Mouse (Mus musculus) forebrain, embryonic 11.5 days (tissue): ENCODE measurements at regions not wholly inside any gene's neighbourhood (a gene's known extent, or its start where the extent isn't known, plus 50 kb on each side); places are given as distances from the start of the nearest gene placed in this dataset.
A peak's percentile ranks its signal among the peaks of the same experiment; 100 is the strongest.

Experiments
- ATAC-seq: fragments of 200-750 bp; cut with Nextera tagmentation; replicated peaks from 2 replicates; pipeline ENCODE4 v1.8.0; 2017; ENCODE audit warnings: moderate TSS enrichment; ENCODE audit not compliant: low FRiP score
- DNase-seq: peaks from one replicate; pipeline ENCODE4 v3.0.0-alpha.2; 2017; ENCODE audit warnings: low spot score
- H3K27ac ChIP-seq: fragments of 300-500 bp; sonication (generic); 2 replicates; pipeline ENCODE4 v1.5.1; 2014; ENCODE audit warnings: low read depth, low read length
- H3K27me3 ChIP-seq: fragments of 300-500 bp; sonication (generic); 2 replicates; pipeline ENCODE4 v1.6.1; 2014; ENCODE audit warnings: mild to moderate bottlenecking, low read length, mixed read lengths; ENCODE audit not compliant: control insufficient read depth, insufficient read depth
- H3K36me3 ChIP-seq: fragments of 300-500 bp; sonication (generic); 2 replicates; pipeline ENCODE4 v1.6.1; 2014; ENCODE audit warnings: mild to moderate bottlenecking, low read length, moderate library complexity, mixed read lengths; ENCODE audit not compliant: control insufficient read depth, insufficient read depth
- H3K4me1 ChIP-seq: fragments of 300-500 bp; sonication (generic); replicated peaks from 2 replicates; pipeline ENCODE4 v1.6.1; 2014; ENCODE audit warnings: low read length, mixed read lengths; ENCODE audit not compliant: control insufficient read depth, insufficient read depth
- H3K4me2 ChIP-seq: fragments of 300-500 bp; sonication (generic); 2 replicates; pipeline ENCODE4 v1.6.1; 2014; ENCODE audit warnings: low read depth, mild to moderate bottlenecking, low read length, moderate library complexity, mixed read lengths; ENCODE audit not compliant: severe bottlenecking
- H3K4me3 ChIP-seq: fragments of 300-500 bp; sonication (generic); 2 replicates; pipeline ENCODE4 v1.5.1; 2014; ENCODE audit warnings: low read depth, low read length
- H3K9ac ChIP-seq: fragments of 300-500 bp; sonication (generic); 2 replicates; pipeline ENCODE4 v1.6.1; 2014; ENCODE audit warnings: low read length
- H3K9me3 ChIP-seq: fragments of 300-500 bp; sonication (generic); 2 replicates; pipeline ENCODE4 v1.6.1; 2016; ENCODE audit warnings: low read length, mixed read lengths; ENCODE audit not compliant: control insufficient read depth
- WGBS: fragments of 180-500 bp; shearing (Covaris S2); extraction: QIAGEN DNeasy Blood & Tissue Kit; methylation state at CpG from one replicate; pipeline ENCODE4 v1.1.7; 2014; 5-methylcytosine and 5-hydroxymethylcytosine counted together

DNA sequence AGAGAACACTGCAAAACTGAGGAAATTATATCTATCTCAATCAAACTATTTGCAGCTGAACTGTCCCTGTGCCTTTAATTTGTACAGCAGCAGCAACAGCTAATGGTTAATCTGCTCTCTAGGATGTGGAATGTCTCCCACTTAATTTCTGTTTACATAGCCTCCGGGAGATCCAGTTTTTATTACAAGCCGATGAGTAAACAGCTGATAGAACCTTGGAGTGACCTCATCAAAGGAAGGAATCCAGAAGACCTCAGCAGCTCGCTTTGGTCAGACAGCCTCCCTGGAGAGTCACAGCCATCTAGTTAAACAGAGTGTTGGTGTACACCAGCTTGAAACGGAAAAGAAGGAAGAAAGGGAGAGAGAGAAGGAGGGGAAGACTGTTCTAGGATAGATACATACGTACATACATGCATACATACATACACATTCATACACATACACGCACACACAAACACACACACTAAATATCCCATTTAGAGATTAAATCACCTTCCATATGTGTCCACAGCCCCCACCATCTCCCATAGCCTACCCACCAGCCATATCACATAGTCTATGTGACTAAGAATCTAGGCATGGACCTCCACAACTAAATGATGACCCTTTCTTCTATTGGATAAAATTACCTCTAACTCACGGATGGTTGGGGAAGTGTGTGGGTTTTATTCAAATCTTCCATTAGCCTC is 129.1 kb downstream of the 1190002N15Rik start:
- Histone ChIP-seq H3K4me2 (no peak overlapping the region), H3K9me3 (no peaks in the 10 kb centered on the region), H3K4me1 (peaks cover 2% of the 10 kb centered on the region; the same call in 1 of the 2 replicates), H3K4me3 (no peak overlapping the region), H3K27me3 (no peaks in the 10 kb centered on the region), H3K27ac (no peak overlapping the region), H3K36me3 (no peaks in the 10 kb centered on the region), H3K9ac (no peak overlapping the region)
- ATAC-seq (no peak), DNase-seq (no peak)
- WGBS: 61% methylated on average over 7 of the region's 7 CpGs

DNA sequence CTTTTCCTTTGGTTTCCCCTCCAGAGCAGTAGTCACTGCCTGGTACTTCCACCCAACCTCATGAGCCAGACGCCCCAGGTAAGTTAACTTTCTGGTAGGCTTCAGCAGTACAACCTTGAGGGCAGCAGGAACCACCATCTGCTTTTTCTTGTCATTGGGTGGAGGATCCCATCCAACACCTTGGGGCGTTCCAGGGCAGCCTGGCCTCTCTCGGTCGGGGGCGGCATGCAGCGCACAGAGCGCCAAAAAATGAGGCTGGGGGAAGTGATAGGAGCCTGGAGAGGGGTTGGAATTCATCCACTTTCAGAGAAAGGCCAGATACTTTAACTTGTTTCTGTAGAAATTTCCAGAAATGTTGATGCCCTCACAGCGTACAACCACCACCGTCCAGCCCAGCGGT is 130.2 kb downstream of the 1190002N15Rik start:
- Histone ChIP-seq H3K4me2 (no peak overlapping the region), H3K9me3 (no peaks in the 10 kb centered on the region), H3K36me3 (no peaks in the 10 kb centered on the region), H3K4me1 (peaks cover 2% of the 10 kb centered on the region; the same call in 1 of the 2 replicates), H3K9ac (no peak overlapping the region), H3K27me3 (no peaks in the 10 kb centered on the region), H3K4me3 (no peak overlapping the region), H3K27ac (no peak overlapping the region)
- WGBS: 93% methylated on average over 10 of the region's 10 CpGs
- DNase-seq (no peak), ATAC-seq (no peak)

DNA sequence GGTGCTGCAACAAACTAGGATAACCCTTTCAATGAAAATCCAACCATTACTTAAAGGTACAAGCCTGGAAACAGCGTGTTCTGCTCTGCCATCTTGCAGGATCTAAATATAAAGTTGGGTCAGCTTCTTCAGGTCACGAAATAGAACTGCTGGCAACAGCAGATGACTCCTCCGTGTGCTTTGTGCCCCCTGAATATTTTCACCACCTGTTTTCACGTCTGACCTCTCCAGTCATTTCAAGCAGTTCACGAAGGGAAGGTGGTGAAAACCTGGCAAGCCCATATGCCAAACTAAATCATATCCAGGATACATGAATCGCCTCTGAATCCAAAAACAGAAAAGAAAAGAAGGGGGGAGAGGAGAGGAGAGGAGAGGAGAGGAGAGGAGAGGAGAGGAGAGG is 133.3 kb downstream of the 1190002N15Rik start:
- H3K27me3 ChIP-seq: no peaks in the 10 kb centered on the region
- no peak overlapping the region for H3K4me3 ChIP-seq
- no peaks in the 10 kb centered on the region for H3K4me1 ChIP-seq
- DNase-seq (no peak), ATAC-seq (no peak)
- H3K4me2 ChIP-seq: no peak overlapping the region
- 88% methylated on average over 6 of the region's 6 CpGs for WGBS
- H3K9me3 ChIP-seq: no peaks in the 10 kb centered on the region
- no peak overlapping the region for H3K9ac ChIP-seq
- no peak overlapping the region for H3K27ac ChIP-seq
- H3K36me3 ChIP-seq: no peaks in the 10 kb centered on the region

DNA sequence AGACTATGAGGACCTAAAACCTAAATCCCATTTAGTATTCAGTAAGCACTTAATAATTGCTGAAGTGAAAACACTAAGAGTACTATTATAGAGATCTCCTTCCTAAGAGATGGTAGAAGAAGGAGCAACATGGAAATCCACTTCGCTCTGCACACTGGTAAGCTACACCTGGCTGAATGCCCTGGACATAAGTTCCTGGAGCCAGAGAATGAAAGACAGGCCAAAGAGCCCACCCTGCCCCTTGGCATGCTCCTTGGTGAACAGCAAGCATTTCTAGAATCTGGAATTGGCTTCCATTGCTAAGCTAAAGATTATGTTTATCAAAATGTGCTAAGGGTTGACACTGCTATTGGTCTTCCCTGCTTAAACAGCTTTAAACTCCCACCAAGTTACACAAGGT is 137.3 kb downstream of the 1190002N15Rik start:
- Histone ChIP-seq H3K27me3 (no peaks in the 10 kb centered on the region), H3K36me3 (no peaks in the 10 kb centered on the region), H3K27ac (no peak overlapping the region), H3K9ac (no peak overlapping the region), H3K4me3 (no peak overlapping the region), H3K4me1 (no peaks in the 10 kb centered on the region), H3K4me2 (no peak overlapping the region), H3K9me3 (no peaks in the 10 kb centered on the region)
- WGBS: 92% methylated on average over 1 of the region's 1 CpGs
- DNase-seq (no peak), ATAC-seq (no peak)

GRCm38 (mm10) chr9:94395215-94395614 is 142.7 kb downstream of the 1190002N15Rik start:
- no peak overlapping the region for H3K27ac ChIP-seq
- H3K4me1 ChIP-seq: no peaks in the 10 kb centered on the region; the same call in 1 of the 2 replicates
- DNase-seq (no peak), ATAC-seq (no peak)
- no peaks in the 10 kb centered on the region for H3K36me3 ChIP-seq
- no peaks in the 10 kb centered on the region for H3K27me3 ChIP-seq
- H3K9me3 ChIP-seq: no peaks in the 10 kb centered on the region
- 77% methylated on average over 5 of the region's 5 CpGs for WGBS
- H3K4me3 ChIP-seq: no peak overlapping the region
- H3K4me2 ChIP-seq: no peak overlapping the region
- H3K9ac ChIP-seq: no peak overlapping the region

- Histone ChIP-seq H3K4me2 (no peak overlapping the region), H3K9me3 (no peaks in the 10 kb centered on the region), H3K4me1 (no peaks in the 10 kb centered on the region), H3K4me3 (no peak overlapping the region), H3K27ac (no peak overlapping the region), H3K27me3 (no peaks in the 10 kb centered on the region), H3K9ac (no peak overlapping the region), H3K36me3 (no peaks in the 10 kb centered on the region)
- DNase-seq: no peak
- no peak for ATAC-seq
These were observed 151.7 kb downstream of the 1190002N15Rik start for GRCm38 (mm10) chr9:94386190-94386589.

DNA sequence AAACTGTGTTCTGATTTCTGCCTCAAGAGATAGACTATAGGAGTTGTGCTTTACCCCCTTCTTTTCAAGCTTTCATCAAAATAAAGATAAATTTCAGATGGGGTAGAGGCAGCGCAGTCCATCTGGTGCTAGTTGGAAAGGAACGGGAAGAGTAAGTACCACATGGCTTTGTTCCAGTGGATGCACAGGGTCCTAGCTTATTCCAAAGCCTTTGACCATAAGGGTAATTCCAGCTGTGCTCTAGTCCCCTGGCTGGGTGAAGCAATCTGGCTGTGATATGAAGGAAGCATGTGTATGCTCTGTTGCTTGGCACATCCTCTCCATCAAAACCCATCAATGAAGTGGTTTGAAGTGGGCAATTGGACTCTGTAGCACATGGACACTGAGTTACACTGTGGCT is 155.6 kb downstream of the 1190002N15Rik start:
- Histone ChIP-seq H3K4me1 (peaks cover 5% of the 10 kb centered on the region; the same call in 1 of the 2 replicates), H3K27ac (no peak overlapping the region), H3K36me3 (no peaks in the 10 kb centered on the region), H3K4me3 (no peak overlapping the region), H3K27me3 (no peaks in the 10 kb centered on the region), H3K4me2 (no peak overlapping the region), H3K9me3 (no peaks in the 10 kb centered on the region), H3K9ac (no peak overlapping the region)
- DNase-seq: no peak
- 92% methylated on average over 2 of the region's 2 CpGs for WGBS
- ATAC-seq: no peak

GRCm38 (mm10) chr9:94378835-94379234 is 159.0 kb downstream of the 1190002N15Rik start:
- Histone ChIP-seq H3K4me1 (peaks cover 7% of the 10 kb centered on the region; the same call in 1 of the 2 replicates), H3K9ac (no peak overlapping the region), H3K27ac (0 out of 2 replicates have a peak overlapping the region, but pooled peaks have one; percentile 31), H3K36me3 (no peaks in the 10 kb centered on the region), H3K4me3 (no peak overlapping the region), H3K27me3 (no peaks in the 10 kb centered on the region), H3K4me2 (no peak overlapping the region), H3K9me3 (no peaks in the 10 kb centered on the region)
- DNase-seq: no peak
- peak; percentile 47 for ATAC-seq
- 41% methylated on average over 5 of the region's 5 CpGs for WGBS

DNA sequence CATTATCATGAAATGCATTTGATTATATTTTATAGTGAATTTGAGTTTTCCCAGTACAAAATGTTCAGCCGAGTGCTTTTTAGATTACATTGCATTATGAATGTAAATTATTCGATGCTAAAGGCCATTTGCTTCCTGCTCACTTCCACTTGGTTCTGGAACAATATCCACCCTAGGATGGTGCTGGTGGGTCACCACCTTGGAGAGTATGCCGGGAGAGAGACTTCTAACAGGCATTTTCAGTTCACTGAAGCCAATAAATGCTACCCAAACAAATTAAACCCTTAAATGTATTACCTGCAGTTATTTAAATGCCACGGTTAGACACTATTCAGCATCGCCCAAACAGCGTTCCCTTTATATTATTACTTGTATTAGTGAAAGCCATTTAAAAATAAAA is 159.6 kb downstream of the 1190002N15Rik start:
- Histone ChIP-seq H3K4me1 (peaks cover 7% of the 10 kb centered on the region; the same call in 1 of the 2 replicates), H3K27ac (no peak overlapping the region), H3K27me3 (no peaks in the 10 kb centered on the region), H3K9me3 (no peaks in the 10 kb centered on the region), H3K9ac (no peak overlapping the region), H3K4me2 (no peak overlapping the region), H3K4me3 (no peak overlapping the region), H3K36me3 (no peaks in the 10 kb centered on the region)
- ATAC-seq (no peak), DNase-seq (no peak)
- WGBS: 63% methylated on average over 6 of the region's 6 CpGs
